Mouse (Mus musculus): ENCODE results near the gene Mtmr14. TPM values are rescaled to one million over a fixed set of nuclear protein-coding genes. Genes with fewer than 3 reads are reported as not detected.
A peak's percentile ranks its signal among the peaks of the same experiment; 100 is the strongest.

Gene Mtmr14
- 48.1 and 48.7 TPM in 2 replicates for polyA plus RNA-seq (2016; fragmentation: Nextera tagmentation; extraction: Ambion mirVana)

DNA sequence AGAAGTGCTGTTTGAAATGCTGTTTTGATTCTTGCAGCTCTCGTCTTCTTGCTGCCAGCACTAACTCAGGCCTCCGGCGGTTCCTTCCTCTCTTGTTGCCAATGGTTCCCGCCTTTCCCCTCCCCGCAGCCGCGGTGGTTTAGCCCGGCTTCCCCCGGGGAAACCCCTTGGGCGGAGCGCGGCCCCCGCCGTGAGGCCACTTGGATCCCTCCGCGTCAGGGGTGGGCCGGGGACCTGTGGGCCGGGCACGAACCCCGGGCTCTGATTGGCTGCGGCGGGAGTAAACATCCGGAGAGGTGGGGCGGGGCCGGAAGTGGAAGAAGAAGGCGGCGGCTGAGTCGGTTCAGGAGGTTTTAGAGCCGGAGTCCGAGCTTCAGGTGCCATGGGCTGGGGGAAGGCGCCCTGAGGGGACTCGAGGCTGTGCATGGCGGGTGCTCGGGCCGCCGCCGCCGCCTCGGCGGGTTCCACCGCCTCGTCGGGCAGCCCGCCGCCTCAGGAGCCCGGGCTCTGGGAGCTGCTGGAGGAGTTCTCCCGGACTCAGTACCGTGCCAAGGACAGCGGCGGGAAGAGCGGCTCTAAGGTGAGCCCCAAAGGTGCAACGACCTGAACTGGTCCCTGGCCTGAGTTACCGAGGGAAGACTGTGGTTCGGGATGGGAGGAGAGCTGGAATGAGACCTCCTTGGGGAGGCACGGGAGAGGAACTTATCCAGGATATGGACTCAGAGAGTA, at the start of gene Mtmr14:
Gene Mtmr14, plus strand, starts transcription at position 302 of the 729 bp plus-strand sequence.
- under 1% methylated on average over 55 of the region's 55 CpGs for WGBS
- H3K27ac ChIP-seq (replicated peaks) = peak within 1 kb of the TSS; percentile 64
- H3K27me3 ChIP-seq = no peaks in the 10 kb centered on the region

DNA sequence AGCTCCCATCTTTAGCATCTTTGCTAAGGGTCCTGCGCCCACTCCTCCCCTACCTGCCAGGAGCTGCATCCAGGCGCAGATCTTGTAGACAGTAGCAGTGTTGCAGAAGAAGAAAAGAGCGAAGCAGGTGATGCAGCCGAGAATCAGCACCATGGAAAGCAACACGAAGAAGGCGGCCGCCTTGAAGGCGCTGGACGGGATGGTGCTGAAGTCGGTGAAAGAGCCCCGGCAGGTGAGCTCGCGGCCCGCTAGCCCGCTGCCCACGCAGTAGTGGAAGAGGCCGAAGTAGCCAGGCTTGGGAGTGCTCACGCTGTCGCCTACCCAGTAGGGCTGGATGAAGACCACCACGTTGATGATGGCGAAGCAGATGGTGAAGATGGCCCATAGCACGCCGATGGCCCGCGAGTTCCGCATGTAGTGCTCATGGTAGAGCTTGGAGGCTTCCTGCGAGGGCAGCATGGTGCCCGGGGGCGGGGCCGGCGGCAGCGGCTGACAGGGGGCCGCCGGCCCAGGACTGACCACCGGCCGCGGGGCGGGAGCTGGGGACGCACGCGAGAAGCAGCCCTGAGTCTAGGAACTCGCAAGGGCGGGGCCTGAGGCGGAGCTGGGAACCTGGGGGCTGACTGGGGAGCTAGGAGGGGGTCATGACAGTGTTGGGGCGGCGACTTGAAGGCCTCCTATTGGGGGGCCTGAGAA, 43.7 kb upstream of the Mtmr14 start:
- 0 out of 2 replicates have a peak, but pooled peaks cover 6% of the 10 kb centered on the region for H3K36me3 ChIP-seq
- peaks cover 19% of the 10 kb centered on the region for H3K27me3 ChIP-seq
- H3K27ac ChIP-seq (replicated peaks) = no peak overlapping the region
- peak overlapping the region; percentile 88 for H3K4me2 ChIP-seq (replicated peaks)
- ATAC-seq (ENCODE audit: low FRiP score, low read depth) = peak; percentile 53
- peak overlapping the region; percentile 85 for H3K9ac ChIP-seq (replicated peaks)
- 3% methylated on average over 46 of the region's 46 CpGs for WGBS
- no peaks in the 10 kb centered on the region for H3K9me3 ChIP-seq
- peak overlapping the region; percentile 84 for H3K4me3 ChIP-seq
- H3K4me1 ChIP-seq = peaks cover 27% of the 10 kb centered on the region

More for the DNA sequence above, at the start of gene Mtmr14:
- Histone ChIP-seq H3K4me1 (peaks cover 17% of the 10 kb centered on the region), H3K4me2 (replicated peaks) (peak within 1 kb of the TSS; percentile 82), H3K36me3 (peaks cover 22% of the 10 kb centered on the region), H3K4me3 (peak within 1 kb of the TSS; percentile 100), H3K9ac (replicated peaks) (peak within 1 kb of the TSS; percentile 91), H3K9me3 (no peaks in the 10 kb centered on the region)
- ATAC-seq (ENCODE audit: low FRiP score, low read depth) = peak; percentile 98

DNA sequence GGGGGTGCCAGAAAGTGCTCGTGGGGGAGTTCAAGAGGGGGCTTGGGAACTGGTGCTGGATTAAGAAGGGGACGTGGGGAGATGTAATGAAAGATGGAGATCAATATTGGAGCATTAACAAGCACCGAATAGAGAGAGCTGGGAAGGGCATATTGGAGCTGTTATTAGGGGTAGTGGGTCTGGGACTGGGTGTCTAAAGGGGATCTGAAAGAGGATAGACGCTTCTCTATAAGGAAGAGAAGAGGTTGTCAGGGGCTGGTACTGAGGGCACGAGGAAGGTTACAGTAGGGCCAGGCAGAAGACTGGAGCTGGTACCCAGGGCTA, 43.2 kb upstream of the Mtmr14 start:
- Histone ChIP-seq H3K4me2 (replicated peaks) (peak overlapping the region; percentile 88), H3K4me3 (peak overlapping the region; percentile 84), H3K4me1 (peaks cover 27% of the 10 kb centered on the region), H3K36me3 (0 out of 2 replicates have a peak, but pooled peaks cover 6% of the 10 kb centered on the region), H3K9ac (replicated peaks) (peak overlapping the region; percentile 85), H3K27me3 (peaks cover 19% of the 10 kb centered on the region), H3K27ac (replicated peaks) (peak overlapping the region; percentile 68; the same call in 1 of the 2 replicates), H3K9me3 (no peaks in the 10 kb centered on the region)
- ATAC-seq (ENCODE audit: low FRiP score, low read depth) = no peak; the same call in 1 of the 2 replicates
- 2% methylated on average over 5 of the region's 5 CpGs for WGBS

DNA sequence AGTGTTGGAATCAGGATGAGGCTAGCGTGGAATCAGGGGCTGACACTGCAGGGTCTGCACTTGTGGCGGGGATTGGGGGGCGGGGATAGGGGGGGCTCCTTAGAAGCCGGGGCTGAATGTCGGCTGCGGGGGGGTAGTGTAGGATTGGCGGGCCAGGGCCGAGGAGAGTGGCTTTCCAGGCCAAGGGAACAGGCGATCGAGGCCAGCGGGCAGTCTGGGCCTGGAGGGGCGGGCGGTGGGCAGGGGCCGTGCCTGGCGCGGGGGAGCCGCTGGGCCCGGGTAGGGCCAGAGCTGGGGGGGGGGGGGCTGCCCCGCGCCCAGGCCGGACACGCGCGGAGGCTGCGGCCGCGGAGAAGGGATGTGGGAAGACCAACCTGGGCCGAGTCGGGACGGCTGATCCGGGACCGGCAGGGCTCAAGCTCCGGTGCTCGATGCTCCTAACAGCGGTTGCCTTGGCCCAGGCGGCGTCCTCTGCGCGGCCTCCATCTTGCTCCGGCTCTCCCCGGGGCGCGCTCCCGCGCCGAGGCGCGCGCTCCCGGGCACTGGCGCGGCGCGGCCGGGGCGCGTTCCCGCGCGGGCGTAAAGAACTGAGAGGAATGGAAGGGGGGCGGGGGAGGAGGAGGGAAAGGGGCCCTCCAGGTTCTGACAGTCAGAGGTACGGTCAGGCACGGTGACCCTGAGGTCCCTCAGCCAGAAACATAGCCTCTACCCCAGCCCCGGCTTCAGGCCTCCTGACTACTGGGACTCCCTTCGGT, 42.6 kb upstream of the Mtmr14 start, which contains the start of gene Lhfpl4:
Gene Lhfpl4, minus strand, starts transcription at position 544 of the 755 bp plus-strand sequence.
- Histone ChIP-seq H3K27ac (replicated peaks) (peak within 1 kb of the TSS; percentile 68), H3K4me3 (peak within 1 kb of the TSS; percentile 84), H3K9ac (replicated peaks) (peak within 1 kb of the TSS; percentile 85), H3K36me3 (0 out of 2 replicates have a peak, but pooled peaks cover 6% of the 10 kb centered on the region), H3K9me3 (no peaks in the 10 kb centered on the region), H3K4me2 (replicated peaks) (peak within 1 kb of the TSS; percentile 88), H3K27me3 (peaks cover 19% of the 10 kb centered on the region), H3K4me1 (peaks cover 27% of the 10 kb centered on the region)
- WGBS = under 1% methylated on average over 48 of the region's 66 CpGs
- ATAC-seq (ENCODE audit: low FRiP score, low read depth) = peak; percentile 89

DNA sequence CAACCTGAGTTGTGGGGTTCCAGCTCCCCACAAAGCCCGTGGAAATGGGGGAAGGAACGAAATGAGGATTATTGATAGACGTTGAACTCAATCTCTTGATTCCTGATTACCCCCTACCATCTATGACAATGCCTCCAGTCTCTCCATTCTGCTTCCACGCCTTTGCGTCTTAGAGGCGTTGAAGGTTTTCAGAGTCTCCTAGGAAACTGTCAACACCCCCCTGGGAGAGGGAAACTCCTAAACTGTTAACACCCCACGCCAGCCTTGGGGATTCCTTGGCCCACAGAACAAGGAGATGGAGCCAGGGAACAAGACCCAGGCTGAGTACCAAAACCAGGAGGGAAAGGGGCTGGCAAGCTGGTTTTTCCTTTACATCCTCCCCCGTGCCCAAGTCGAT, 42.0 kb upstream of the Mtmr14 start:
- ATAC-seq (ENCODE audit: low FRiP score, low read depth) = no peak

DNA sequence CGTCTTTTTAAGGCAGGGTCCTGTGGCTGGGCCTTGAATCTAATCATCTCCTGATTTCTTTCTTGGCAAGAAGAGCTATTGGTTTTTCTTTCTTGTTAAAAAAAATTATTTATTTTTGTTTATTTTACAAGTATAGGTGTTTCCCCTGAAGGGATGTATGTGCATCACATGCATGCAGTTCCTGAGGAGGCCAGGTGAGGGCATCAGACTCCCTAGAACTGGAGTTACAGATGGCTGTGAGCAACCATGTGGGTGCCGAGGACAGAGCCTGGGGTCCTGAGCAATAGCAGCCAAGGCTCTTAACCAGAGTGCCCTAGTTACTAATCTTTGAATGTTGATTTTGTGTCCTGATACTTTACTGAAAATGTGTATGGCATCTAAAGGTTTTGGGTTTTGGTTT, 21.4 kb upstream of the Mtmr14 start:
- Histone ChIP-seq H3K36me3 (no peaks in the 10 kb centered on the region), H3K9me3 (no peaks in the 10 kb centered on the region), H3K27me3 (no peaks in the 10 kb centered on the region), H3K27ac (replicated peaks) (no peak overlapping the region), H3K4me3 (no peak overlapping the region), H3K4me1 (no peaks in the 10 kb centered on the region), H3K4me2 (replicated peaks) (no peak overlapping the region), H3K9ac (replicated peaks) (no peak overlapping the region)
- 84% methylated on average over 2 of the region's 2 CpGs for WGBS
- no peak for ATAC-seq (ENCODE audit: low FRiP score, low read depth)

More for the DNA sequence above, 42.0 kb upstream of the Mtmr14 start:
- H3K4me1 ChIP-seq = peaks cover 27% of the 10 kb centered on the region
- peak overlapping the region; percentile 84 for H3K4me3 ChIP-seq
- peak overlapping the region; percentile 88 for H3K4me2 ChIP-seq (replicated peaks)
- no peaks in the 10 kb centered on the region for H3K9me3 ChIP-seq
- H3K9ac ChIP-seq (replicated peaks) = peak overlapping the region; percentile 85
- H3K27ac ChIP-seq (replicated peaks) = peak overlapping the region; percentile 68
- 8% methylated on average over 9 of the region's 9 CpGs for WGBS
- peaks cover 19% of the 10 kb centered on the region for H3K27me3 ChIP-seq
- 0 out of 2 replicates have a peak, but pooled peaks cover 6% of the 10 kb centered on the region for H3K36me3 ChIP-seq

DNA sequence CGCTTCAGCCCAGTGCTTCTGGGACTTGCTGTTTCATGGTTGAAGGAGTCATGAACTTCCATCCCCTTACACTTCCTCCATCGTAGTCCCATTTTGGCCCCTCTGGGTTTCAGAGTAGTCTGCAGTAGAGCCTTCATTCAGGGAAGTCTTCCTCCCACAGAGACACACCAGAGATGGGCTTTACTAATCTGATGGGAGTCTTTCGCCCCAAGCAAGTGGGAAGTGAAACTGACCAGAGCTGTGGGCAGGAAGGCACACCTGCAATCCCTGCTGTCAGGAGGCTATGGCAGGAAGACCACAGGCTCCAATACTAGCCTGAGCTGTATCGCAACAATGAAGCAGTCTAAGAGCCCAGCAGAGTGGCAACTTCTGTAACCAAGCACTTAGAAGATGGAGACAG, 11.8 kb upstream of the Mtmr14 start:
- no peak overlapping the region for H3K27ac ChIP-seq (replicated peaks)
- H3K27me3 ChIP-seq = no peaks in the 10 kb centered on the region
- no peaks in the 10 kb centered on the region for H3K4me1 ChIP-seq
- 79% methylated on average over 4 of the region's 4 CpGs for WGBS
- no peak overlapping the region for H3K4me3 ChIP-seq
- no peaks in the 10 kb centered on the region for H3K36me3 ChIP-seq
- no peak for ATAC-seq (ENCODE audit: low FRiP score, low read depth)
- H3K9ac ChIP-seq (replicated peaks) = no peak overlapping the region
- no peak overlapping the region for H3K4me2 ChIP-seq (replicated peaks)
- H3K9me3 ChIP-seq = no peaks in the 10 kb centered on the region

DNA sequence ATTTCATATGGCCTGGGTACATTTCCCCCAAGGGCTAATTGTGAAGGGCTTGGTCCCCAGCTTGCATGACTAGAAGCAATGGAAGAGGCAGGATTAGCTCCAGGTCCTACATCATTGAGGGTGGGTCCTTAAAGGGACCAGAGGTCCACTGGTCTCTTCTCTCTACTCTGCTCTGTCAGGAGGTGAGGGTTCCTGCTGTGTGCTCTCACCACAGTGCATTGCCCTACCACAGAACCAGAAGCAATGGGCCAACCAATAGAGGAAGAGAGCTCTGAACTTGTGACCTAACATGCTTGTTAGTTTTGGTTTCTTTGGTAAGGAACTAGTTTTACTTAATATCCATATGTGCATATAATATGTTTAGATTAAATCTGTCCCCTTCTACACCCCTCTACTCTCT, 10.9 kb upstream of the Mtmr14 start:
- H3K4me2 ChIP-seq (replicated peaks) = no peak overlapping the region
- no peak overlapping the region for H3K4me3 ChIP-seq
- no peak overlapping the region for H3K27ac ChIP-seq (replicated peaks)
- no peaks in the 10 kb centered on the region for H3K27me3 ChIP-seq
- no peaks in the 10 kb centered on the region for H3K9me3 ChIP-seq
- H3K4me1 ChIP-seq = no peaks in the 10 kb centered on the region
- H3K36me3 ChIP-seq = no peaks in the 10 kb centered on the region
- ATAC-seq (ENCODE audit: low FRiP score, low read depth) = no peak
- H3K9ac ChIP-seq (replicated peaks) = no peak overlapping the region

DNA sequence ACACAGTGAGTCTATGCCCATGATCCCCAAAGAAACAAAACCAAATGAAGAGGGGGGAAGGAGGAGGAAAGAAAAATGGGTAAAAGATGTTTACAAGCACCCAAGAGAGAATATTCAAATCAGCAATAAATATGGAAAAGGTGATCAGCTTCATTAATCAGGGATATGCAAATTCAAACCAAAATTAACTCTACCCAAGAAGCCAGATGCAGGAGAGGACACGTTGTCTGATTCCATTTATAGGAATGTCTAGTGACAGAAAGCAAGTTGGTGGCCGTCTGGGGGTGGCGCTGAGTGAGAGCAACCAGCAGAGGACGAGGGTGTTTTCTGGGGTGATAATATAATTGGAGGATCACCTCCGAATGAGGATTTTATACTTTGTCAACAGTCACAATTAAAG, 2.5 kb upstream of the Mtmr14 start:
- WGBS = 66% methylated on average over 5 of the region's 5 CpGs
- no peak for ATAC-seq (ENCODE audit: low FRiP score, low read depth)
- Histone ChIP-seq H3K36me3 (peaks cover 3% of the 10 kb centered on the region), H3K9me3 (no peaks in the 10 kb centered on the region), H3K9ac (replicated peaks) (no peak overlapping the region), H3K4me1 (peaks cover 17% of the 10 kb centered on the region), H3K27ac (replicated peaks) (no peak overlapping the region), H3K27me3 (no peaks in the 10 kb centered on the region), H3K4me3 (no peak overlapping the region), H3K4me2 (replicated peaks) (no peak overlapping the region)

DNA sequence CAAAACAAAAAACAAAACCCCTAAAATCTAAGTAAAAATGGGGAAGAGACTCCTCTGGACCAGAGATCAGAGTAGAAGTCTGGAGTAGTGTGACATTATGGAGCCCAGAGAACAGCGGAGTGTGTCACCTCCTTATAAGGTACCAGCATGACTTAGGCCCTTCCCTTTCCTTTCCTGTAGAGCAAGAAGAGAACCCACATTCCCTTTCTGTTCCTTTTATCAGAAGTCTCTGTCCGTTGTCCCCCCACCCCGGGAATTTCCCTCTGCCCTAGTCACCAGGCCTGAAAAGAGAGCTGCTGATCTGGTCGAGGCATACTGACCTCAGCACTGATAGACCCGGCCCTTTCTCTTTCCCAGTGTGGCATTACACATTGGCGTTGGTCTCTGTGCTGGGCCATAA, 799 bp downstream of the Mtmr14 start:
- Histone ChIP-seq H3K4me3 (peak overlapping the region; percentile 100), H3K27ac (replicated peaks) (no peak overlapping the region), H3K9me3 (no peaks in the 10 kb centered on the region), H3K27me3 (no peaks in the 10 kb centered on the region), H3K4me1 (peaks cover 17% of the 10 kb centered on the region), H3K4me2 (replicated peaks) (peak overlapping the region; percentile 82), H3K36me3 (peaks cover 30% of the 10 kb centered on the region), H3K9ac (replicated peaks) (peak overlapping the region; percentile 91)
- 0 out of 2 replicates have a peak, but pooled peaks have one; percentile 11 for ATAC-seq (ENCODE audit: low FRiP score, low read depth)
- 35% methylated on average over 6 of the region's 6 CpGs for WGBS

DNA sequence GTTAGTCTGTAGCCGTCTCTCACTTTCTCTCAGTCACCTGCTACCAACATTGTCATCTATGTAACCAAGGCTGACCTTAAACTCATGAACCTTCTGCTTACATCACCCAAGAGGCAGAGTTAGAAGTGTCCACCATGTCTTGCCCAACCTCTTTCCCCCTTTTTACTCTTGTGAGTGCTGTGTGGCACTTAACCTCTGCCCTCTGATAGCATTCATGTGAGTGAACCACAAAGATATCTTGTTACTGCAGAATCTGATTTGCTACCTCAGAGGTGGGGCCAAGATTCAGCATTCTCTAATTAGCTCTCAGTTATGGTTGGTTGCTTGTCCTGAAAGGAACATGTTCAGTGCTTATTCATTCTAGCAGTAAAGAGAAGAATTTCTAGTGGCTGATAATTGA, 5.1 kb downstream of the Mtmr14 start:
- ATAC-seq (ENCODE audit: low FRiP score, low read depth) = no peak
- Histone ChIP-seq H3K4me2 (replicated peaks) (no peak overlapping the region), H3K9me3 (no peaks in the 10 kb centered on the region), H3K4me3 (no peak overlapping the region), H3K4me1 (peaks cover 15% of the 10 kb centered on the region), H3K9ac (replicated peaks) (no peak overlapping the region), H3K27me3 (no peaks in the 10 kb centered on the region), H3K27ac (replicated peaks) (no peak overlapping the region), H3K36me3 (peaks cover 43% of the 10 kb centered on the region)
- WGBS = 100% methylated on average over 1 of the region's 1 CpGs

All from midbrain, embryonic 12.5 days (tissue).